Mouse (Mus musculus): Measurements from ENCODE around the gene Zbtb20. TPM values are rescaled to one million over a fixed set of nuclear protein-coding genes. Genes with fewer than 3 reads are reported as not detected.

The Zbtb20 gene
- polyA plus RNA-seq, 1 experiment from 2014 or later, result 18.4 TPM

DNA sequence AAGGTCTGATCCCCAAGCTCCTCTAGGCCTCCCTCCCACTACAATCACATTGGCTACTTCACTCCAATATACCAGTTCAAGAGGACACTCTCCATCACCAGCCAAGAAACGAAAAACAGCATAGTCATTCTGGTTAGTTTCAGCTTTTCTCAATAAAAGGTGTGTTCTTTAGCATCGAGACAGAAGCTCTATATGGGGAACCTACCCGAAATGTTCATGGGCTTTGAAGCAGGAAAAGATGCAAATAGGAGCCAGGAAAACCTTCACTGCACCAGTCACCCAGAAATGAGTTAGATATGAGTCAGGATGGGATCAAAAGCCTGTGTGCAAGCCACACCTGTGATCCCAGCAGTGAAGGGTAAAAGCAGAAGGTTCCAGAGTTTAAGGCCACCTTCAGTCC, 601.2 kb downstream of the Zbtb20 start:
- Histone ChIP-seq H3K9ac (ENCODE audit: low read depth, low read length) (no peak overlapping the region), H3K4me2 (ENCODE audit: low read depth, low read length) (no peak overlapping the region), H3K4me3 (ENCODE audit: low read length) (no peak overlapping the region), H3K27me3 (replicated peaks; ENCODE audit: control insufficient read depth, insufficient read depth, low read length) (no peaks in the 10 kb centered on the region), H3K9me3 (ENCODE audit: control insufficient read depth, low read length) (no peaks in the 10 kb centered on the region), H3K36me3 (ENCODE audit: control insufficient read depth, insufficient read depth, low read length) (no peaks in the 10 kb centered on the region), H3K27ac (ENCODE audit: low read length) (no peak overlapping the region), H3K4me1 (ENCODE audit: control insufficient read depth, insufficient read depth, low read length) (no peaks in the 10 kb centered on the region)
- WGBS, result 86% methylated on average over 3 of the region's 3 CpGs
- ATAC-seq, result no peak

DNA sequence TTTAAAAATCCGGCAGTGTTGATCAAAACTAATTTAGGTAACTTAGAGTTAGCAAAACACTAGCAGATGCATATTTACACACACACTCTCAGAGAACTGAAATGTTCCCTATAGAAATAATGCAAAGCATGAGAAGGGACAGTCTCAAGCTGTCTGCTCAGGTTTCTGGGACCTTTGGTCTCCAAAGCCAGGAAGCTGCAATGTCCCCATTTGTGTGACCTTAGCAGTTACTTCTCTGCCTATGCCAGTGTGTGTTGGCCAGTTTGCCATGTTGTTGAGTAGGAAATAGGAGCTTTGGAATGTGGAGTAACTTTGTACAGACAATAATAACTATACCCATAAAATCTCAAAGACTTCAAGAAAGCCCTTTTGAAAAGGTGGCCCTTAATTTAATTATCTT, 602.7 kb downstream of the Zbtb20 start:
- ATAC-seq, result no peak
- WGBS, result 86% methylated on average over 1 of the region's 1 CpGs
- no peak overlapping the region for H3K9ac ChIP-seq (ENCODE audit: low read depth, low read length)

DNA sequence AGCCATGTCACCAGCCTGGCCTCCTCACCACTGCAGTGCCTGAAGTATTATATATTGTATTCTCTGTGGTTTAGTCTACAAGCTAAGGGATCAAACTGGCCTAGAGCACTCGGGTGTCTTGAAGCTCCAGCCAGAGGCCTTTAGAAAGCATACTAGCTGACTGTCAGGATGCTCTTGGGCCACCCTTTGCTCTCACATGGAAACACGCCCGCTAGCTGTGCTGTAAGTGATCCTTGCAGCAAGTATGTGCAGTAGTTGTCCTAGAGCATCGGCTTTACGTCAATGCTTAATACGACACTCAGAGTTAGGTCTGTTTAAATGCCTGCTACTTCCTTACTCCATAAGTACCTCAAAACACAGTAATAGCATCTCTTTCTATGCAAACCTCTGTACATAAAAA, 604.9 kb downstream of the Zbtb20 start:
- H3K9me3 ChIP-seq (ENCODE audit: control insufficient read depth, low read length), result no peaks in the 10 kb centered on the region
- H3K36me3 ChIP-seq (ENCODE audit: control insufficient read depth, insufficient read depth, low read length), result no peaks in the 10 kb centered on the region
- H3K27me3 ChIP-seq (replicated peaks; ENCODE audit: control insufficient read depth, insufficient read depth, low read length), result no peaks in the 10 kb centered on the region
- no peak overlapping the region for H3K27ac ChIP-seq (ENCODE audit: low read length)
- 80% methylated on average over 6 of the region's 6 CpGs for WGBS
- H3K4me3 ChIP-seq (ENCODE audit: low read length), result no peak overlapping the region
- H3K4me2 ChIP-seq (ENCODE audit: low read depth, low read length), result no peak overlapping the region
- no peak overlapping the region for H3K9ac ChIP-seq (ENCODE audit: low read depth, low read length)
- H3K4me1 ChIP-seq (ENCODE audit: control insufficient read depth, insufficient read depth, low read length), result no peaks in the 10 kb centered on the region
- no peak for ATAC-seq

More for the DNA sequence above, 602.7 kb downstream of the Zbtb20 start:
- no peaks in the 10 kb centered on the region for H3K36me3 ChIP-seq (ENCODE audit: control insufficient read depth, insufficient read depth, low read length)
- H3K4me3 ChIP-seq (ENCODE audit: low read length), result no peak overlapping the region
- H3K27me3 ChIP-seq (replicated peaks; ENCODE audit: control insufficient read depth, insufficient read depth, low read length), result no peaks in the 10 kb centered on the region
- no peak overlapping the region for H3K27ac ChIP-seq (ENCODE audit: low read length)
- no peaks in the 10 kb centered on the region for H3K4me1 ChIP-seq (ENCODE audit: control insufficient read depth, insufficient read depth, low read length)
- no peak overlapping the region for H3K4me2 ChIP-seq (ENCODE audit: low read depth, low read length)
- H3K9me3 ChIP-seq (ENCODE audit: control insufficient read depth, low read length), result no peaks in the 10 kb centered on the region

DNA sequence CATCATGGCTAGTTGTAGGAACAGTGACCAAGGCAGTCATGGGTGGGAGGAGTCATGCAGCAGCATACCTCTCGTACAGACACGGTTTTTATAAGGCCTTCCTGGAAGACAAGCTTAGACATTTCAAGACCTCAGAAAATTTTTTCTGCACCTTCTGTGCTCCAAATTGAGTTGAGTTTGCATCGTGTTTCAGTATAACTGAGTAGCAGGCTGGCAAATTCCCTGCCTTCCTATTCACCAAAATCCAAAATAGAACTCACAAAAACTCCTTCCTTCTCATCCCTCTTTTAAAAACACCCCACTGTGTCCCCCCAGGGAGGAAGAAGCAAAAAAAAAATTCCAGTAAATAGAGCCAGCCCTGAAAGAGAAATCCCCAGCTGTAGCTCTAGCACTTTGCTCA, 606.4 kb downstream of the Zbtb20 start:
- Histone ChIP-seq H3K9ac (ENCODE audit: low read depth, low read length) (no peak overlapping the region), H3K4me3 (ENCODE audit: low read length) (no peak overlapping the region), H3K4me1 (ENCODE audit: control insufficient read depth, insufficient read depth, low read length) (no peaks in the 10 kb centered on the region), H3K4me2 (ENCODE audit: low read depth, low read length) (no peak overlapping the region), H3K27me3 (replicated peaks; ENCODE audit: control insufficient read depth, insufficient read depth, low read length) (no peaks in the 10 kb centered on the region), H3K27ac (ENCODE audit: low read length) (no peak overlapping the region), H3K36me3 (ENCODE audit: control insufficient read depth, insufficient read depth, low read length) (no peaks in the 10 kb centered on the region), H3K9me3 (ENCODE audit: control insufficient read depth, low read length) (no peaks in the 10 kb centered on the region)
- ATAC-seq, result no peak
- WGBS, result 53% methylated on average over 3 of the region's 3 CpGs

DNA sequence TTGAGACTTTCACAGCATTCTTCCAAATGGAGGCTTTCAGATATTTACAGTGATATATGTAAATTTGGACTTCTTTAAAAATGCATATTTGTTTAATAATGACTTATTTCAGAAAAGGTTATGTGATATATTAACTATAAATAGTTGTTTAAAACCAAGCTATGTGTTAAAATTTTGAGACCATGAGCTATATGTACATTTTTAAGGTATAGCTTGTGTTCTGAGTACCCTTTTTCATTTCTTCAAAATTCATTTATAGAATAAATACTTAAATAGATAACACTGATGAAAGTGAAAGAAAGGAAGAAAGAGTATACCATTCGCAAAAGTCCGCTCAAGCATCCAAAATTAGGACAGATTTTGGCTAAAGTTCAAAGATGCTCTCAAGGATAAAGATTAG, 607.1 kb downstream of the Zbtb20 start:
- H3K27me3 ChIP-seq (replicated peaks; ENCODE audit: control insufficient read depth, insufficient read depth, low read length), result no peaks in the 10 kb centered on the region
- no peak overlapping the region for H3K9ac ChIP-seq (ENCODE audit: low read depth, low read length)
- H3K4me2 ChIP-seq (ENCODE audit: low read depth, low read length), result no peak overlapping the region
- ATAC-seq, result no peak
- 94% methylated on average over 2 of the region's 2 CpGs for WGBS
- no peaks in the 10 kb centered on the region for H3K36me3 ChIP-seq (ENCODE audit: control insufficient read depth, insufficient read depth, low read length)
- no peak overlapping the region for H3K27ac ChIP-seq (ENCODE audit: low read length)
- no peaks in the 10 kb centered on the region for H3K9me3 ChIP-seq (ENCODE audit: control insufficient read depth, low read length)
- H3K4me3 ChIP-seq (ENCODE audit: low read length), result no peak overlapping the region
- no peaks in the 10 kb centered on the region for H3K4me1 ChIP-seq (ENCODE audit: control insufficient read depth, insufficient read depth, low read length)

DNA sequence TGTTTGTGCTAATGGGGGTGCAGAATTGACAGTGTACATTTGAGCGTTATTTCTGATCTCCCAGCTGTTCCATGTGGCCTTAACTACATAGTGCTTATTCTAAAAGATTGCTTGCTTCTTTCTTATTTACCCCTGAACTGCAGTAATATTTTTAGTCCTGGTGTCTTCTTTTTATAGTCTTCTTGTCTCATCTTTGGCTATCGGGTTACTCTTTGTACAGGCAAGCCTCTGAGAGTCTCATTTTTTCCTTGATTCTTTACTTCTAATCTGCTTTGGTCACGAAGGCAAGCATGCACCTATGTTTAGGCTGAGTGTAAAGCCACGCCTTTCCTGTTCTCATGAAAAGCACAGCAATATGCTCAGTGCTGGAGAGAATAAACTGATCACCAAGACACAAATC, 608.7 kb downstream of the Zbtb20 start:
- Histone ChIP-seq H3K9ac (ENCODE audit: low read depth, low read length) (no peak overlapping the region), H3K4me3 (ENCODE audit: low read length) (no peak overlapping the region), H3K36me3 (ENCODE audit: control insufficient read depth, insufficient read depth, low read length) (no peaks in the 10 kb centered on the region), H3K9me3 (ENCODE audit: control insufficient read depth, low read length) (no peaks in the 10 kb centered on the region), H3K4me2 (ENCODE audit: low read depth, low read length) (no peak overlapping the region), H3K27ac (ENCODE audit: low read length) (no peak overlapping the region), H3K27me3 (replicated peaks; ENCODE audit: control insufficient read depth, insufficient read depth, low read length) (no peaks in the 10 kb centered on the region), H3K4me1 (ENCODE audit: control insufficient read depth, insufficient read depth, low read length) (no peaks in the 10 kb centered on the region)
- WGBS, result 80% methylated on average over 4 of the region's 4 CpGs
- ATAC-seq, result no peak

DNA sequence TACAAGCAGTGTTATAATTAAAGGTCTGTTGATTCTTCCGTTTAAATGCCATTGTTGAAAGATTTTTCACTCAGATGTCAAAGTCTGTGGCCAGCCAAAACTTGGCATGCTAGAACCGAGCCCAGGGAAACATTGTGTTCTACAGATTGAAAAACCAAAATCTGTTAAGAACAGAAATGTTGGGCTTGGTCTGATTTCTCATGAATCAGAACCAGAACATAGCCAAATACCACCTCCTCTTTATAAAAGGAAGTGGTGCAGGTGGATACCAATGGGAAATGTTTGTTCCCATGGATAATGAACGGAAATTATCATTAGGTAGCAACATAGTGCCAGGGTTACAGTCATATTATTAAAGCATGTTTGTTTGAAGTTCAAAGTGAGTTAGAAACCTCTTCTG, 613.7 kb downstream of the Zbtb20 start:
- no peak overlapping the region for H3K4me2 ChIP-seq (ENCODE audit: low read depth, low read length)
- no peaks in the 10 kb centered on the region for H3K36me3 ChIP-seq (ENCODE audit: control insufficient read depth, insufficient read depth, low read length)
- no peak overlapping the region for H3K9ac ChIP-seq (ENCODE audit: low read depth, low read length)
- no peak overlapping the region for H3K27ac ChIP-seq (ENCODE audit: low read length)
- WGBS, result 86% methylated on average over 3 of the region's 3 CpGs
- no peaks in the 10 kb centered on the region for H3K9me3 ChIP-seq (ENCODE audit: control insufficient read depth, low read length)
- ATAC-seq, result no peak
- H3K4me3 ChIP-seq (ENCODE audit: low read length), result no peak overlapping the region
- H3K27me3 ChIP-seq (replicated peaks; ENCODE audit: control insufficient read depth, insufficient read depth, low read length), result no peaks in the 10 kb centered on the region
- H3K4me1 ChIP-seq (ENCODE audit: control insufficient read depth, insufficient read depth, low read length), result no peaks in the 10 kb centered on the region

DNA sequence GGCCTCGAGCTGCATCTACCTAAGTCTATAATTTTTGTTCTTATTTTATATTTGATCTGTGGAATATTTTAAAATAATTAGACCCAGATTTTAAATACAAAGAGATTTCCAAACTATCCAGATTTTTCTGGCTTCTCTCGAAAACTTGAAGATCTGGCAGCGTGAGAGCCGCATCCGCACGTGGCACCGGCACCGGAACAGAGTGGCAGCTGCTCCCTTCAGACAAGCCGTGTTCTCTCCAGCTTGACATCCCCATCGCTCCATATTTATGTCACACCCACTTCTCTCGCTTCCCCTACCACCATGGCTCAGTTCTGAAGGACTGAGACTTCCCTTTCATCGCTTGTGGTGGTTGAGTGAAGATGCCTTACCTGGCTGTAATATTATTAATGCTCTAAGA, 614.3 kb downstream of the Zbtb20 start:
- no peaks in the 10 kb centered on the region for H3K27me3 ChIP-seq (replicated peaks; ENCODE audit: control insufficient read depth, insufficient read depth, low read length)
- H3K4me2 ChIP-seq (ENCODE audit: low read depth, low read length), result no peak overlapping the region
- H3K9me3 ChIP-seq (ENCODE audit: control insufficient read depth, low read length), result no peaks in the 10 kb centered on the region
- no peaks in the 10 kb centered on the region for H3K36me3 ChIP-seq (ENCODE audit: control insufficient read depth, insufficient read depth, low read length)
- no peaks in the 10 kb centered on the region for H3K4me1 ChIP-seq (ENCODE audit: control insufficient read depth, insufficient read depth, low read length)
- WGBS, result 91% methylated on average over 12 of the region's 12 CpGs
- no peak overlapping the region for H3K27ac ChIP-seq (ENCODE audit: low read length)
- H3K9ac ChIP-seq (ENCODE audit: low read depth, low read length), result no peak overlapping the region
- H3K4me3 ChIP-seq (ENCODE audit: low read length), result no peak overlapping the region
- ATAC-seq, result no peak

DNA sequence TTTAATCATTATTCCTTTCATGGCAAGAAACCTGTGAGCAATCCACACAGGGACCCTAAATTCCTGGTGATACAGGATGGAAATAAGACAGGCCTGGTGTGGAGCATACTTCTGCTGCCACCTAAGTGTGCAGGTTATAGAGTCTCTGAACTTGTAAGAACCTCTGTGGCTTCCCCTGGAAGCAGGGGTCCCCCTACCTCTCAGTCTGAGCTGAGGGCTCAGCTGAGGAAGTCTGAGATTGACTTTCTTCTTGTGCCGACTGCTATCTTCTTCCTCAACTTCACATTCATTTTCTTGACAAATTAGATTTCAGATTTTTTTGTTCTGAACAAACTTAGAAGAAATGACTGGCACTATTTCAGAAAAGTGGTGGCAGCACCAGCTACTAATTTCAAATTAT, 617.2 kb downstream of the Zbtb20 start:
- no peaks in the 10 kb centered on the region for H3K36me3 ChIP-seq (ENCODE audit: control insufficient read depth, insufficient read depth, low read length)
- WGBS, result 75% methylated on average over 1 of the region's 1 CpGs
- H3K4me1 ChIP-seq (ENCODE audit: control insufficient read depth, insufficient read depth, low read length), result no peaks in the 10 kb centered on the region
- H3K4me3 ChIP-seq (ENCODE audit: low read length), result no peak overlapping the region
- no peak for ATAC-seq
- H3K27ac ChIP-seq (ENCODE audit: low read length), result no peak overlapping the region
- no peaks in the 10 kb centered on the region for H3K9me3 ChIP-seq (ENCODE audit: control insufficient read depth, low read length)
- H3K9ac ChIP-seq (ENCODE audit: low read depth, low read length), result no peak overlapping the region
- H3K4me2 ChIP-seq (ENCODE audit: low read depth, low read length), result no peak overlapping the region
- H3K27me3 ChIP-seq (replicated peaks; ENCODE audit: control insufficient read depth, insufficient read depth, low read length), result no peaks in the 10 kb centered on the region

DNA sequence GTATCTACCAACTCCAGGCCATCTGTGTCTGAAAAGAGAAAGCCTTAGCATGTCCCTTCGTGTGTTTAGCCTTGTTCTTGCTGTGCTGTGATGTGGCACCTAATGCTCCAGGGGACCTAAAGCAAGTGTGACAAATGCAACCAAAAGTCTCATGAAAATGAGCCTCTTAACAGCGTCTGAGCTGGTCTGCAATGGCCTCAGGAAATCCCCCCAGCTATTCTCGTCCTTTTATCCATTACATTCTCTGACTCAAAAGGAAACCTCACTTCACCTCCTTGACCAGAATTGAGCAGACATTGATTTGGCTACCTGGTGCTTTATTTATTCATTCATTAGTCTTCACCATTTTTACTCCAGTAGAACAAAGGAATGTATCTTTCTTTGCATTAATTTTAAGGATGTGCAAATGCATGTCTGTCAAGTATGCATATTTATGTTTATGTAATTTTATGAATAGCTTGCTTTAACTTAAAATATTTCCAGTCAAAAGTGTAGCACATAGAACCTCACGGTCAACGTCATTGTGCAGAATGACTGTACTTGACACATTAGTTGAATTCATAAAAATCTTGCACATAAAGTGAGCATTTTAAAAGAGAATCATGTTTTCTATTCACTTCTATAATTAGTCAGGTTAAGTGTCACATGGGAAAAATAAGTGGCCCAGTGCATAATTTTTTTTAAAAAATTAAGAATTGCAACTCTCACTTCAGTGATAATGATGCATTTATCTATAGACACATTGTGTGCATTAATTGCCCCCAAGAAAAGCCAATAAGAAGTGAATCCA, 618.1 kb downstream of the Zbtb20 start:
- Histone ChIP-seq H3K4me1 (ENCODE audit: control insufficient read depth, insufficient read depth, low read length) (no peaks in the 10 kb centered on the region), H3K27ac (ENCODE audit: low read length) (no peak overlapping the region), H3K36me3 (ENCODE audit: control insufficient read depth, insufficient read depth, low read length) (no peaks in the 10 kb centered on the region), H3K4me3 (ENCODE audit: low read length) (no peak overlapping the region), H3K27me3 (replicated peaks; ENCODE audit: control insufficient read depth, insufficient read depth, low read length) (no peaks in the 10 kb centered on the region), H3K9me3 (ENCODE audit: control insufficient read depth, low read length) (no peaks in the 10 kb centered on the region), H3K9ac (ENCODE audit: low read depth, low read length) (no peak overlapping the region), H3K4me2 (ENCODE audit: low read depth, low read length) (no peak overlapping the region)
- WGBS, result 68% methylated on average over 5 of the region's 5 CpGs
- no peak for ATAC-seq

All from intestine, embryonic 16.5 days (tissue).